Mouse (Mus musculus): ENCODE data around the gene Rab11fip3. TPM values are rescaled to one million over a fixed set of nuclear protein-coding genes. Genes with fewer than 3 reads are reported as not detected.

The Rab11fip3 gene
- polyA plus RNA-seq, 1 experiment from 2014 or later: 30.2 TPM

DNA sequence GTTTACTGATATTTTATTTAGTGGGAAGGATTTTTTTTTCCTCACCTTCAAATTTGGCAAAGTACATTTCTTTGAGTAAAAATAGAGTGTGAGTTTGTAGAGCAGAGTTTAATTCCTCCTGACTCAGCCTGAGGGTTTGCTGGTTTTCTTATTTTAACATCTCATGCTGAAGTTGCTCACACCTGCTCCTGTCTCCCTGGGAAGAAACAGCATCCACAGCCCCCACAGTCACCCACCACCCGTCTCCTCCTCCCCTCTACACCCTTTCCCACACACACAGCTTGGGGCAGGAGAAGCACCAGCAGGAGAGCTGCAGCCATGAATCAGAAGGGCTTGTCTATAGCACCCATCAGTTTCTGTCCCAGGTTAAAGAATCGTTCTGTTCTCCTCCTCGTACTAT is 5.9 kb upstream of the Rab11fip3 start:
- Histone ChIP-seq H3K36me3 (no peaks in the 10 kb centered on the region), H3K9me3 (replicated peaks) (no peaks in the 10 kb centered on the region), H3K4me3 (replicated peaks) (no peak overlapping the region), H3K4me1 (peaks cover under 1% of the 10 kb centered on the region; the same call in 1 of the 2 replicates), H3K4me2 (no peak overlapping the region), H3K27ac (no peak overlapping the region), H3K27me3 (peaks cover 11% of the 10 kb centered on the region; the same call in 1 of the 2 replicates), H3K9ac (no peak overlapping the region)
- 68% methylated on average over 3 of the region's 3 CpGs for WGBS
- ATAC-seq (replicated peaks; ENCODE audit: low FRiP score): no peak

DNA sequence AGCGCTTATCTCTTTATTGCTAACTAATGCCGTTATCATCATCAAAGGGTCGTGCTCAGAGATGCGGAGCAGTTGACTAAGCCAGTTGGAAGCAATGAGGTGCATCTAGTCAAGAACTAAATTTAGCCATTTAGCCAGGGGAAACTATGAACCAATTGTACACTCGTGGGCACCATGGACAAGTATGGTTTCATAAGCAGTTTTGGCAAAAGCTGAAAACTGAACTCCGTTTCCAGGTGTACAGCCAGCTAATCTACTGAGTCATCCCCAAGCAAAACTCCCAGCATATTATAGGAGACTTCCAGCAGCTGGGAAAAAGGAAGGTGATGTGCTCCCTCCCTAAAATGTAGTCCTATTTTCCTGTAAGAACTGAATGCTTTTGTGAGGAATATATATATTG is 781 bp upstream of the Rab11fip3 start:
- peaks cover 11% of the 10 kb centered on the region; the same call in 1 of the 2 replicates for H3K27me3 ChIP-seq
- H3K4me1 ChIP-seq: peaks cover 42% of the 10 kb centered on the region
- 0 out of 2 replicates have a peak overlapping the region, but pooled peaks have one; percentile 72 for H3K9ac ChIP-seq
- peak overlapping the region; percentile 84 for H3K4me3 ChIP-seq (replicated peaks)
- ATAC-seq (replicated peaks; ENCODE audit: low FRiP score): no peak
- peaks cover 3% of the 10 kb centered on the region; the same call in 1 of the 2 replicates for H3K36me3 ChIP-seq
- no peaks in the 10 kb centered on the region for H3K9me3 ChIP-seq (replicated peaks)
- 26% methylated on average over 6 of the region's 6 CpGs for WGBS
- H3K27ac ChIP-seq: no peak overlapping the region
- peak overlapping the region; percentile 96 for H3K4me2 ChIP-seq

DNA sequence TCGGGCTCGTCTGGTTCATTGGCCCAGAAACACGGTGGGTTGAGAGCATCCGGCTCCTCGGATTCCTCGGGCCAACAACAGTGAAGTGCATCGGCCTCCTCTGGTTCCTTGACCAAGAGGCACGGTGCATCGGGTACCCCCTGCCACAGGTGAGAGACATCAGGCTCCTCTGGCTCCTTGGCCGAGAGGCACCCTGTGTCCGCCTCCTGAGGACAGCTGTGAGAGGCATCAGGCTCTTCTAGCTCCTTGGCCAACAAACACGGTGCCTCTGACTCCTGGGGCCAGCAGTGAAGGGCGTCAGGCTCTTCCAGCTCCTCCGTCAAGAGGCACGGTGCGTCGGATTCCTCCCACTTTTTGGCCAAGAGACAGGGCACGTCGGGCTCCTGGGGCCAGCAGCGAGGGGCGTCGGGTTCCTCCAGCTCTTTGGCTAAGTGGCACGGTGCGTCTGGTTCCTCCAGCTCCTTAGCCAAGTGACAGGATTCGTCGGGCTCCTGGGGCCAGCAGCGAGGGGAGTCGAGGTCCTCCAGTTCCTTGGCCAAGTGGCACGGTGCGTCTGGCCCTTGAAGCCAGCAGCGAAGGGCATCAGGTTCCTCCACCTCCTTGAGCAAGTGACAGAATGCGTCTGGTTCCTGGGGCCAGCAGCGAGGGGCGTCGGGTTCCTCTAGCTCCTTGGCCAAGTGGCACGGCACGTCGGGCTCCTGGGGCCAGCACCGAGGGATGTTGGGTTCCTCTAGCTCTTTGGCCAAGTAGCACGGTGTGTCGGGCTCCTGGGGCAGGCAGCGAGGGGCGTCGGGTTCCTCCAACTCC is 1.1 kb downstream of the Rab11fip3 start:
- Histone ChIP-seq H3K27ac (peak overlapping the region; percentile 63; the same call in 1 of the 2 replicates), H3K4me1 (peaks cover 46% of the 10 kb centered on the region), H3K4me2 (peak overlapping the region; percentile 96), H3K4me3 (replicated peaks) (peak overlapping the region; percentile 84), H3K36me3 (peaks cover 9% of the 10 kb centered on the region; the same call in 1 of the 2 replicates), H3K9me3 (replicated peaks) (no peaks in the 10 kb centered on the region), H3K27me3 (peaks cover 11% of the 10 kb centered on the region; the same call in 1 of the 2 replicates), H3K9ac (peak overlapping the region; percentile 72)
- under 1% methylated on average over 44 of the region's 44 CpGs for WGBS
- 0 out of 2 replicates have a peak, but pooled peaks have one; percentile 20 for ATAC-seq (replicated peaks; ENCODE audit: low FRiP score)

DNA sequence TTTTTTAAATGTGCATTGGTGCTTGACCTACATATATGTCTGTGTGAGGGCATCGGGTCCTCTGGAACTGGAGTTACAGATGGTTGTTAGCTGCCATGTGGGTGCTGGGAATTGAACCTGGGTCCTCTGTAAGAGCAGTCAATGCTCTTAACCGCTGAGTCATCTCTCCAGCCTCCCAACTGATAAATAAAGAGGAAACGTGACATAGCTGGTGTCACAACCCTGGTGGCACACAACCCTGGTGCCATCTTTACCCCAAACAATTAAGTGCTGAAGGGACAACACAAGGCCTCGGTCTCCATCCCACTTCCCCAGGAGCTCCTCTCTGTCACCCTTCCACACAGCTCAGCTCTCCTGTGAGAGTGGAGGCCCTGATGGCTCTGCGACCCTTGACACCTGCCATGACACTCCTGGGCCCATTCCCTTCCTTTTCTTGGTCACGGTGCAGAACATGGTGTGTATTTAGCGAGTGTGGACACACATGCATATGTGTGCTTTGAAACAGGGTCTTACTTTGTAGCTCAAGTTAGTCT is 2.8 kb downstream of the Rab11fip3 start:
- H3K4me3 ChIP-seq (replicated peaks): peak overlapping the region; percentile 84

DNA sequence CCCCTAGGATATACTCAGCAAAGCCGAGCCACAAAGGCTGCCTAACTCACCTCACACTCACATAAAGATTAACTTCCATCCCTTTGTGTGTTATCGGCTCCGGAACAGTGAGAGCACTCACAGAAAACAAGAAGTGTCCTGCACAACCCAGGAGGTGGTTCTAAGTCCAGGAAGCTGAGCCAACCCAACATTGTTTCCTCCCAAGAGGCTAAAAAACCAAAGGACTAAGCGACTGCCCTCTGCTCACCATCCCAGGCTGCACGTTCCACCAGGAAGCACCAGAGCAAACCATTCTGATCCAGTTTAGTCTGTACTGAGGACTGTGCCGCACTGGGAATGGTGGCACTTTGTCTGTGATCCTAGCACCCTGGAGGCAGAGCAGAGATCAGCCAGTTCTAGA is 4.4 kb downstream of the Rab11fip3 start:
- H3K9ac ChIP-seq: no peak overlapping the region
- no peak overlapping the region for H3K4me2 ChIP-seq
- 69% methylated on average over 6 of the region's 6 CpGs for WGBS
- H3K4me1 ChIP-seq: peaks cover 43% of the 10 kb centered on the region
- H3K4me3 ChIP-seq (replicated peaks): no peak overlapping the region
- H3K36me3 ChIP-seq: peaks cover 15% of the 10 kb centered on the region; the same call in 1 of the 2 replicates
- no peaks in the 10 kb centered on the region for H3K9me3 ChIP-seq (replicated peaks)
- 0 out of 2 replicates have a peak overlapping the region, but pooled peaks have one; percentile 4 for H3K27ac ChIP-seq
- H3K27me3 ChIP-seq: no peaks in the 10 kb centered on the region
- ATAC-seq (replicated peaks; ENCODE audit: low FRiP score): no peak

More for the DNA sequence above, 2.8 kb downstream of the Rab11fip3 start:
- Histone ChIP-seq H3K4me1 (peaks cover 46% of the 10 kb centered on the region), H3K9me3 (replicated peaks) (no peaks in the 10 kb centered on the region), H3K27me3 (peaks cover 4% of the 10 kb centered on the region; the same call in 1 of the 2 replicates), H3K36me3 (peaks cover 15% of the 10 kb centered on the region; the same call in 1 of the 2 replicates), H3K4me2 (peak overlapping the region; percentile 96), H3K9ac (no peak overlapping the region), H3K27ac (no peak overlapping the region)
- 92% methylated on average over 7 of the region's 7 CpGs for WGBS
- ATAC-seq (replicated peaks; ENCODE audit: low FRiP score): no peak

DNA sequence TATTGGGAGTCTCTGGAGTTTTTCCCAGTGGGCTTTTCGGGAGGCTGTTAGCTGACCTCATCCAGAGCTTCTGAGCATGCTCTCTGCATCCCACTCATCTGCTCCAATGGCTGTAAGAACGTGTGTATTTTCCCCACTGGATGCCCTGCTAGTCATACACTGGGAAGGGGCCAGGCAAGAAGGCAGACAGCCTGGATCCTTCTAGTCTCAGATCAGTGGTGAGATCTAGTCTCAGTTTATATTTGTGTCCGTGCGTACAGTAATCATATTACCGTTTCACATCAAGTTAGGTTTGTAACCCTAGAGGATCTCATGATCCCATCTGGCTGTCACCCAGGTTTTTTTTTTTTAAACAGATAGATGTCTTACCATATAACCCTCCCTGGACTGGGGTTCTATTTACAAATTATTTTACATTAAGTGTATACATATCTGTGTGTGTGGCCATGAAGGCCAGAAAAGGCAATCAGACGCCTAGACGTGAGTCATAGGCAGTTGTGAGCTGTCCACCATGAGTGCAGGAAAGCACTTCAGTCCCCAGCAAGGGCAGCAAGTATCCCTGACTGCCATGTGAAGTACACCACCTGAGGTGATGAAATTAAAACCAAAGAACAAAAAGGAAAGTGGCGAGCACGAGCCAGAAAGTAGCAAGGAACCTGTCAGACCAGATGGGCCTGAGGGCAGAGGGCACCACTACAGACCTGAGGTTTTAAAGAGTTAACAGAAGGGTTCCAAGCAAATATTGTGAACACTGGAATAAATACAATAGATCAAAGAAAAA is 11.4 kb downstream of the Rab11fip3 start:
- H3K9me3 ChIP-seq (replicated peaks): no peaks in the 10 kb centered on the region
- no peaks in the 10 kb centered on the region for H3K27me3 ChIP-seq
- H3K9ac ChIP-seq: no peak overlapping the region
- H3K27ac ChIP-seq: no peak overlapping the region
- peaks cover 22% of the 10 kb centered on the region for H3K36me3 ChIP-seq
- peaks cover 44% of the 10 kb centered on the region for H3K4me1 ChIP-seq
- no peak overlapping the region for H3K4me2 ChIP-seq
- no peak overlapping the region for H3K4me3 ChIP-seq (replicated peaks)
- WGBS: 68% methylated on average over 9 of the region's 9 CpGs
- ATAC-seq (replicated peaks; ENCODE audit: low FRiP score): no peak

DNA sequence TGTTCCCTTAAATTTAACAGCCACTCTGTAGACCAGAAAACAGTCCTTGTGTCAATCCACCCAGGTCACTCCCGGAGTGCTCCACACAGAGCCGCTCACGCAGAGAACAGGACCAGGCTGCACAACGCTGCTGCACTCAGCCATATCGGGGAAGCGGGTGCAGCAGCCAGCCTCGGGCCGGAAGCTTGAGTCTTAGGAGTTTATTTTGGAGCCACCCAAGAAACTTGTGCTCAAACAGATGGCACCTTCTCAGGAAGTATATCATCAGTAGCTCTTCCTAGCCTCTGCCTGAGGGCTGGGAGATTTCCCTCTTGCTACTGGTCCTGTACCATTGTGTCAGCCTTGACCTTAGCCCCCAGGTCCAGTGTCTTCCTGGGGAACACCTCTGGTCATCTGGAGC is 12.1 kb downstream of the Rab11fip3 start:
- Histone ChIP-seq H3K27ac (no peak overlapping the region), H3K4me1 (peaks cover 44% of the 10 kb centered on the region), H3K27me3 (no peaks in the 10 kb centered on the region), H3K9me3 (replicated peaks) (no peaks in the 10 kb centered on the region), H3K36me3 (peaks cover 16% of the 10 kb centered on the region), H3K9ac (no peak overlapping the region), H3K4me3 (replicated peaks) (no peak overlapping the region), H3K4me2 (no peak overlapping the region)
- ATAC-seq (replicated peaks; ENCODE audit: low FRiP score): no peak
- 56% methylated on average over 8 of the region's 8 CpGs for WGBS

DNA sequence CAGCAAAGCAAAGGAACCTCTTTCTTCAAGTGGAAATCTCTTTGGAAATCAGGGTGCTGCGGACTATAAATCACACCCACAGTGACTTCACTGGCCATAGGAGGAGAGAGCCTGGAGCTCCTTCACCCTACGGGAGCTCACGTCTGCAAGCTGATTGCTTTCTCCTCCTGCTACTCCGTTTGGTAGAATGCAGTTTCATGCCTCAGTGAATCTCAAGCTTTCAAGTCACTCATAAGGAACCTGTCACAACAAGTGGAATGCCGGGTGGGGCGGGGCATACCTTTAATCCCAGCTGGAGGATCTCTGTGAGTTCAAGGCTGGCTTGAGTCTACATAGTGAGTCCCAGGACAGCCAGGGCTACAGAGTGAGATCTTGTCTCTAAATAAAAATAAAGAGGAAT is 14.2 kb downstream of the Rab11fip3 start:
- peaks cover 15% of the 10 kb centered on the region for H3K36me3 ChIP-seq
- H3K27me3 ChIP-seq: no peaks in the 10 kb centered on the region
- peak overlapping the region; percentile 90 for H3K27ac ChIP-seq
- H3K9me3 ChIP-seq (replicated peaks): no peaks in the 10 kb centered on the region
- ATAC-seq (replicated peaks; ENCODE audit: low FRiP score): peak; percentile 61
- no peak overlapping the region for H3K9ac ChIP-seq
- H3K4me1 ChIP-seq: peaks cover 44% of the 10 kb centered on the region
- H3K4me3 ChIP-seq (replicated peaks): no peak overlapping the region
- H3K4me2 ChIP-seq: 0 out of 2 replicates have a peak overlapping the region, but pooled peaks have one; percentile 10
- 27% methylated on average over 6 of the region's 6 CpGs for WGBS

DNA sequence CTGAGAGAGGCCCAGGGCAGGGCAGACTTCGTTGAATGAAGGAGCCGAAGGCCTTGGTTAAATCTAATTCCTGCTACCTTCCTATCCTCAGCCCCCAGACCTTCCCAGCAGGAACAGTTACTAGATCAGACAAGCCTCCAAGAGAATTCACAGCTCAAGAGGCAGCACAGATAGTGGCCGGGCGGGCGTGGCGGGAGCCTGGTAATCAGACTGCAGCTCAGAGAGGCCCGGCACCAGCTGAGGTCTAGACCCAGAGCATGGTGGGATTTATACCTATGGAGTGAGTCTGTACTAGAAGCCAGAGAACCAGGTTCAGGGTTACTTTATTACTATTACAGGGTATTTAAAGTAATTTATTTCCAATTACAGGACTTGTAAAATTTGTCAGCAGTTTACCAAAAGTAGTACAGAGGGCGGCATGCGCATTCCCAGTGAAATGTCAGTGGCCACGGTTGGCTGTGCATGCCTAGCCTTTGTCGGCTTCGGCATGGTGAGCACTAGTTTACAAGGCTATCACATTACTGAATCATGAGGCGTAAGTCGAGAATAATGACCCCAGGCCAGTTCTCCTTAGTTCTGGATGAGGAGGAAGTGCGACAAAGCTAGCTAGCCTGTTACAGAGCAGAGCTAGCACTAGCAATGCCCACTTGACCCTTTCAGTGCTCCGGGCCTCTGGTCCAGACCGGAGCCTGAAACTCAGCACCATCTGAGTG is 15.1 kb downstream of the Rab11fip3 start:
- Histone ChIP-seq H3K4me3 (replicated peaks) (no peak overlapping the region), H3K36me3 (peaks cover 10% of the 10 kb centered on the region), H3K27me3 (no peaks in the 10 kb centered on the region), H3K4me1 (peaks cover 44% of the 10 kb centered on the region), H3K27ac (peak overlapping the region; percentile 90), H3K9me3 (replicated peaks) (no peaks in the 10 kb centered on the region), H3K4me2 (no peak overlapping the region), H3K9ac (no peak overlapping the region)
- peak; percentile 87 for ATAC-seq (replicated peaks; ENCODE audit: low FRiP score)
- WGBS: 25% methylated on average over 17 of the region's 17 CpGs

DNA sequence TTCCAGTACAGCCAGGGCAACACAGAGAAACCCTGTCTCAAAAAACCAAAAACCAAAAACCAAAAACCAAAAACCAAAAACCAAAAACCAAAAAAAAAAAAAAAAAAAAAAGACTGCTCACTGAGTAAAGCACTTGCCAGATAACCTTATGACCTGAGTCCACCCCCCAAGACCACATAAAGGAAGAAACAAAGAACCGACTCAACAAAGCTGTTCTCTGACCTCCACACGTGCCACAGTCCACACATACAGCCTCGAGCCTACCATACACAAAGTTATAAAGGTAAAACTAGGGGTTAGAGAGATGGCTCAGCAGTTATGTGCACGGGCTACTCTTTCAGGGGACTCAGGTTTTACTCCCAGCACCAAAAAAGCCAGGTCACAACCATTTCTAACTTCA is 16.6 kb downstream of the Rab11fip3 start:
- H3K36me3 ChIP-seq: no peaks in the 10 kb centered on the region
- no peak overlapping the region for H3K4me3 ChIP-seq (replicated peaks)
- no peak for ATAC-seq (replicated peaks; ENCODE audit: low FRiP score)
- WGBS: 91% methylated on average over 4 of the region's 4 CpGs
- peaks cover 42% of the 10 kb centered on the region for H3K4me1 ChIP-seq
- no peaks in the 10 kb centered on the region for H3K9me3 ChIP-seq (replicated peaks)
- no peaks in the 10 kb centered on the region for H3K27me3 ChIP-seq
- no peak overlapping the region for H3K27ac ChIP-seq
- H3K9ac ChIP-seq: no peak overlapping the region
- H3K4me2 ChIP-seq: no peak overlapping the region

DNA sequence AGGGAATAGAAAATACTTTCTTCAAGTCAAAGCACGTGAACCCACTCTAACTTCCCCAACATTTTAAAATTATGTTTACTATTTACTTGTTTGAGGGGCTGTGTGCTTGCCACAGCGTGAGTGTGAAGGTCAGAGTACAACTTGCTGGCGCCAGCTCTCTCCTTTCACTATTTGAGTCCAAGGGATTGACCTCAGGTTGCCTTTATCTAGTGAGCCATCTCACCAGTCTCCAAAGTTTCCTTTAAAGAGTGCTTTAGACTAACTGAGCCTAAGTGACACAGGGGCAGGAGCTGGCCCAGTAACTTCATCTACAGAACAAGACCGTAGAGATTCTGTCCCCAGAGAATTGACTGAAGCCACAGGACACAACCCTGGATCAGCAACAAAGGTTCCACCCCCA is 17.3 kb downstream of the Rab11fip3 start:
- ATAC-seq (replicated peaks; ENCODE audit: low FRiP score): no peak
- Histone ChIP-seq H3K27ac (no peak overlapping the region), H3K4me3 (replicated peaks) (no peak overlapping the region), H3K4me2 (no peak overlapping the region), H3K27me3 (no peaks in the 10 kb centered on the region), H3K9ac (no peak overlapping the region), H3K9me3 (replicated peaks) (no peaks in the 10 kb centered on the region), H3K36me3 (no peaks in the 10 kb centered on the region), H3K4me1 (peaks cover 36% of the 10 kb centered on the region)
- 85% methylated on average over 4 of the region's 4 CpGs for WGBS
